Mouse (Mus musculus): Measurements from ENCODE around the gene Tuba4a.
A peak's percentile ranks its signal among the peaks of the same experiment; 100 is the strongest.

Gene Tuba4a

GRCm38 (mm10) chr1:75219531-75219930, at the start of gene Tuba4a:
Gene Tuba4a (minus strand): TSS chr1:75219865.
- DNase-seq (ENCODE audit: low spot score), result no peak

DNA sequence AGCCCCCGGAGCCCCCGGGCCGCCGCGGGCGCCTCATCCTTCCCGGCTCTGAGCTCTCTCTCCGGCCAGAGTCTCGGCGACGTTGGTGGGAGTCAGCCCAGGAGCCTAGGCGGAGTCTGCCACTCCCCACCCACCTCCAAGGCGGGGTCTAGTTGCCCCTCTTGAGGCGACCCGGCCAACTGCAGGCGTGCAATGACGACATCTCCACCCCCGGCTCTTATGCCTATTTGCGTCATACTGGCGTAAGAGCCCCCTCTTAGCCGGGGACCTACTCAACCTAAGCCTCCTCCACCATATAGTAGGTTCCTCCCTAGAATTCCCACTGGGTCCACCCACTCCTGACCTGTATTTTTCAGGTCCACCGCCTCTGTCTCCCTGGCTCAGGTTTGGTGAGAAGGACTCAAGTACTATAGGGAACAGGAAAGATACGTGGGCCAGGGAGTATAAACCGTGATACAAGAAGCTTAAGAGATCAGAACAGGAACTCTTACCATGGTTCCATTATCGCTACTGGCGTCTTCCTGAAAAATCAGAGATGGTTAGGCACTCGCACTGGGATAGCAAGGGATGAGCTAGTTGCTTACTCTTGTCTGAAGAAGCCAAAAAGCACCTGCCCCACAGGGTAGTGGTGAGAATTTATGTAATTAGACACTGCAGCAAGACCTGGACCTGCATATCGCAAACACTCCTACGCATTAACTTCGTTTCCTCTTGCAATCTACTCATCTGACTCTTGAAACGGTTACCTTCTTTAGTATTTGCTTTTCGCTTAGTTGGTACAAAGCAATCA, 44.6 kb upstream of the Tuba4a start, which contains the start of gene Ptprn:
TSS of gene Ptprn (minus strand) at position 412 of the 790 bp plus-strand sequence.
- DNase-seq (ENCODE audit: low spot score), result no peak

DNA sequence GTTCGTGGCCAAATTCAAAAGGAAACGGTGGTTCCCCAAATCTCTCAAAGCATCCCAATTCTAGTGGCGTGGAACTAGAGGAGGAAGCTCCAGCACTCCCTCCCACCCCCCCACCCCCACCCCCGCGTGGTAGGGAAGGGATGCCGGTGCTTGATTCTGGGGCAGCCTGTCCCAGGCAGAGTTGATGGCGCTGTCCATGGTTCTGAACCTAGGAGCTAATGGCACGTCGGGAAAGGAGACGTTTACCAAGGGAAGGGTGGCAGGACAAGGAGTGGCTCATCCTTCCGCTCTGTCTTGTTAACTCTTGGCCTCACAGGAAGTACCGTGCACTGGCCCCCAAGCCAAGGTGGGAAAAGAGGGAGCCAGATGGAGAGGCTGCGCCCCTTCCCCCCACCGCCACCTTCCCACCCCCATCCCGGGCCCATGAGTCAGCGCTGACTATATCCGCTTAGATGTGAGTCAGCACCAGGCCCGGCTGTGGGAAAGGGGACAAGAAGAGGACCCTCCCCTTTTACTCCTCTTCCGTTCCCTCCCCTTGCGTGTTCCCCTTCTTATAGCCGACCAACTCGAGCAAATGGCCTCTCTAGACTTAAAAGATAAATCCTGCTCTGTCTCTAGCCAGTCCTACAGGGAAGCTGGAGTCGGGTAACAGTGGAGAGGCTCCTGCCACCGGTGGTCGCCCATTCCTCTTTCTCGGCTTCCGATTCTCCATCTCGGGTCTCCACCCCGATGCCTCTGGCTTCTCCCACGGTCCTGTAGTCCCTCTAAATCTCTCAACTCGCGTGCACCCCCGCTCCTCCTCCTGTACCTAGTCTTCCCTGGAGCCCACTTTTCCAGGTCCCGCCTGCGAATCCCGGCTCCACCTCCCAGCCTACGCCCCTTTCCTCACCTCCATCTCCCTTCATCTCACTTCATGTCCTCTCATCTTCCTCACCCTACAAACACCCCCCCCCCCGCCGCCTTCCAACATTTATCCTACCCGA, 43.6 kb upstream of the Tuba4a start:
- peak; percentile 89 for DNase-seq (ENCODE audit: low spot score)

- no peak for DNase-seq (ENCODE audit: low spot score)
Observed at GRCm38 (mm10) chr1:75261278-75261677, 41.6 kb upstream of the Tuba4a start.

GRCm38 (mm10) chr1:75255516-75256046, 35.9 kb upstream of the Tuba4a start:
- peak; percentile 49 for DNase-seq (ENCODE audit: low spot score)

DNA sequence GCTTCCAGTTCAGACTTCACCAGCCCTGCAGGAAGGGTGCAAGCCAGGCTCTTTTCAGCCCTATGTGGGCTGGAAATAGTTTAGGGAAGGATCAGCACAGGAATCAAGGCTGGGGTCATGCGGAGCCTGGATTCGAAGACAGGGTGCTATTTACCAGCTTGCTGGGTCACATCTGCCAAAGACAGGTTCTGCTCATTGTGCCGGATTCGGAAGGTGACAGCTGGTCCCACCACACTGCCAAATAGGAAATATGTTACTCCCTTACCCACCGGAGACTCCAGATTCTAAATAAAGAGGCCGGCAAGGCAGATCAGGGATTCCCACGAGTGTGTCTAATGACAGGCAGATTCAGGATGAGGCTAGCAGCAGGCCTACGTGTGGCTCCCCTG, 35.0 kb upstream of the Tuba4a start:
- DNase-seq (ENCODE audit: low spot score), result no peak

DNA sequence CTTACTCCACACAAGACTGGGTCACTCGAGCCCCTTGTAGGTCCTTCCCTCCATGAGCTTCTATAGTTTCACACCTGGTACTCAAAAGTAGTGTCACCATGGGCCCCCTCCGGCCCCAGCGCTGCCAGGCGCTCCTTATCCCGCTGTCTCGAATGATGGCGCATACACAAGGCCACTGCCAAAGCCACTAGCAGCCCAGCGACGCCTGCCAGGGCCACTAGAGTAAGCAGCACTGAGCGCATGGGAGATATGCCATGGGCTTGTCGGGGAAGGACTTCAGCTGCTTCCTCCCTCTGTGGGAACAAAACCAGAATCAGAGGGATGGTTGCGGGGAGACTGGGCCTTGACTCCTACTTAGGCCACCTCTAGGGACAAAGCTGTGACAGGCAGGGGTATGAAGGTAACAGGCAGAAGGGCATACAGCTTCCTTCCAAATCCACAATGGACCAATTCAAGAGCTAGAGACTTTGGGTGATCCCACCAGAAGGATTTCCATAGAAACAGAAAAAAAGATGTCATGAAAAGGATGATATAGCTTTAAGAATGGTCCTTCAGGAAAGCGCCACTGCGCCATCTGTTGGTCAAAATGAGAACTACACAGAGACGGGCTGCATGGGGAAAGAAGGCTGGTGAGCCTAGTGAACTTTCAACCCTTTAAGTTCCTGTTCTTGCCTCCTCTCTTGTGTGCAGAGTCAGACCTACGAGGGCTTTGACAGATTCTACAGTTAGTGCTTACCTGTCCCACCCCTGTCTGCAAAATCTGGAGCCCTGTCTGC, 34.4 kb upstream of the Tuba4a start:
- DNase-seq (ENCODE audit: low spot score), result peak; percentile 92

GRCm38 (mm10) chr1:75253029-75253428, 33.4 kb upstream of the Tuba4a start:
- DNase-seq (ENCODE audit: low spot score), result peak; percentile 50

DNA sequence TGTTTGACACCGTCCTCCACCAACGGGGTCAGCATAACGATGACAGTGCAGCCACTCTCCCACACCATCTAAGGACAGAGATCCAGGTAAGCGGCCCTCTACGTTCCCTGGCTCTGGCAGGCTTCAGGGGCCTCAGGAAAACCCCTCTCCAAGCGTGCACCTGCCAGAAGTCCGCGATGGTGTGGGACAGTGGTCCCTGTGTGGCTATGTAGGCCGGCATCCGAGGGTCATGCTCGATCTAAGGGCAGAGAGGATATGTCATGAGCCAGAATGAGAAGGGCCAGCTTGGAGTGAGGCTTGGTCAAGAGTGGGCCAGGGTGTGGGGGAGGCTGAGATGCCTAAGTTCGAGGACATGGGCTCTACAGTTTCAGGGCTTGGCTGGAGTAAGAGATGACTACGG, 32.6 kb upstream of the Tuba4a start:
- no peak for DNase-seq (ENCODE audit: low spot score)

GRCm38 (mm10) chr1:75251112-75251970, 31.7 kb upstream of the Tuba4a start:
- DNase-seq (ENCODE audit: low spot score), result peak; percentile 83

GRCm38 (mm10) chr1:75250498-75250897, 30.8 kb upstream of the Tuba4a start:
- DNase-seq (ENCODE audit: low spot score), result no peak

GRCm38 (mm10) chr1:75248041-75248772, 28.5 kb upstream of the Tuba4a start:
- no peak for DNase-seq (ENCODE audit: low spot score)

DNA sequence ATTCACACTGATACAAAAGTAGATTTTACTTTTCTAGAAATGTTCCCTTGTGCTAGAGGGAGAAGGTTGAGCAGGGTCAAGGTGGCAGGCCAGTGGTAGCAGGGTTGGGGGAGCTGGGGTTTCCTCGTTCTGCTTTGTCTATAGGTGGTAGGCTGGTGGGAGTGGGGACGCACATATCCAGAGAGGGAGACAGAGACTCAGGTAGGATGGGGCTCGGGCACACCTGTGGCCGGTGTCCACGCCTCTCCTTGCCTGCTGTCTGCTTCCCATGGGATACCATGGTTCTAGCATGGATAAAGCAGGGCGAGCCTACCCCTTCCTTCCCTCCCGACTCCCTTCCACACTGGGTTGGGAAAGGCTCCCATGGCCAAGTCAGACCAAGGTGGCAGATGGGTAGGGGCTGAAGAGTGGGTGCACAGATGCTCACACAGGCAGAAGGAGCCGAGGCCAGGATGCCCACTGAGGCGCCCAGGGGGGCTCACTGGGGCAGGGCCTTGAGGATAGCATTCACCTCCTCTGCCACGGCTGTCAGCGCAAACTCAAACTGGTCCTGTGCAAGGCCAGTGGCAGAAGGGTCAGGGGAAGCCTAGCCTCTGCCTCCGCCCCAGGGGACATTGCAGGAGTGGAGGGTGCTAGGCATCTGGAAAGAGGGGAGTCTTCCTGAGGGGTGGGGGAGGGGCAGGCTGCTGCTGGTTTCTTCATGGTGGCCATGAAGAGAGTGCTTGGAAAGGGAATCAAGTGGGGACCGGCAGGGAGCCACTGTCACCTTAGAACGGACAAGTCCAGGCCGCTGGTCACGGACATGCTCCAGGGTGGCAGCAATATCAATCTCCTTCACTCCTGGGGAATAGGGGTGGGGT, 27.6 kb upstream of the Tuba4a start:
- DNase-seq (ENCODE audit: low spot score), result no peak

GRCm38 (mm10) chr1:75244836-75245235, 25.2 kb upstream of the Tuba4a start:
- DNase-seq (ENCODE audit: low spot score), result no peak

DNA sequence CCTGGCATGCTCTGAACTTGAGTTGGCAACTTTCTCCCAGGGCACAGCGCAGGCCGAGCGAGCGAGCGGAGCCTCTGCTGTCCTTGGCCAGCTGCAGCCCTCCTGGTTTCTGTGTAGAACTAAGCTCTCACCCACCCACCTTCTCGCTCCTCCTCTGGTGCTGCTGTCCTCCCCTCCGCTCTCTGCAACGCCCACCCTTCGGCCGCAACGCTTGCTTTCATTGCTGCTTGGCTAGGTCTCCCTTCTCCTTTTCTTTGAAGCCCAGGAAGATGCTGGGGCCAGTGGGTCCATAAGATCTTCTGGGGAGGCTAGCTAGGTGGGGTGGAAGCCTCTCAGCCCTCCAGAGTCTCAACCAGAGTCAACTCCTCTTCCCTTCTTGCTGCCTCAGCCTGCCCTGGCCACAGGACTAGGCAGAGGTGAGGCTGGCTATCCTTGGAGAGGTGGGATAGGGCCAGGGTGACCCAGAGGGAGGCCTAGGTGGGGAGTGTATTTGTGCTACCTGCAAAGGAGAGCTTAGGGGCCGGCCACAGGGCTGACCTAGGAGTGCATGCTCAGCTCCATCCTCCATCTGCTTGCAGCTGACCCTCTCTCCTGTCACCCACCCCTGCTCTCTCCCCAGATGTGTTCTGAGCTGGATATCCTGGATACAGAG, 24.6 kb upstream of the Tuba4a start:
- peak; percentile 38 for DNase-seq (ENCODE audit: low spot score)

GRCm38 (mm10) chr1:75243411-75243810, 23.7 kb upstream of the Tuba4a start:
- DNase-seq (ENCODE audit: low spot score), result no peak

GRCm38 (mm10) chr1:75239591-75239990, 19.9 kb upstream of the Tuba4a start:
- DNase-seq (ENCODE audit: low spot score), result no peak

All from testis, postnatal 10 days (tissue).